Mouse (Mus musculus) 3134 (cell line): Measurements from ENCODE around the gene Wdr17.
"Not testable (repeated sequence)": the region's sequence is repeated elsewhere in the genome, so short reads cannot be mapped to it uniquely, and the experiment has no call there.

Experiments used
- DNase-seq: peaks from one replicate; pipeline ENCODE4 v3.0.0-alpha.2; 2011; ENCODE audit warnings: low spot score; ENCODE audit not compliant: insufficient read length; ENCODE audit errors: extremely low read depth

Wdr17 gene

GRCm38 (mm10) chr8:54792699-54793061 lies 94.3 kb downstream of the Wdr17 start:
- DNase-seq: no peak

- DNase-seq: no peak
Measured at GRCm38 (mm10) chr8:54791858-54792698, 94.9 kb downstream of the Wdr17 start.

GRCm38 (mm10) chr8:54780134-54780942 lies 106.6 kb downstream of the Wdr17 start:
- no peak for DNase-seq

DNA sequence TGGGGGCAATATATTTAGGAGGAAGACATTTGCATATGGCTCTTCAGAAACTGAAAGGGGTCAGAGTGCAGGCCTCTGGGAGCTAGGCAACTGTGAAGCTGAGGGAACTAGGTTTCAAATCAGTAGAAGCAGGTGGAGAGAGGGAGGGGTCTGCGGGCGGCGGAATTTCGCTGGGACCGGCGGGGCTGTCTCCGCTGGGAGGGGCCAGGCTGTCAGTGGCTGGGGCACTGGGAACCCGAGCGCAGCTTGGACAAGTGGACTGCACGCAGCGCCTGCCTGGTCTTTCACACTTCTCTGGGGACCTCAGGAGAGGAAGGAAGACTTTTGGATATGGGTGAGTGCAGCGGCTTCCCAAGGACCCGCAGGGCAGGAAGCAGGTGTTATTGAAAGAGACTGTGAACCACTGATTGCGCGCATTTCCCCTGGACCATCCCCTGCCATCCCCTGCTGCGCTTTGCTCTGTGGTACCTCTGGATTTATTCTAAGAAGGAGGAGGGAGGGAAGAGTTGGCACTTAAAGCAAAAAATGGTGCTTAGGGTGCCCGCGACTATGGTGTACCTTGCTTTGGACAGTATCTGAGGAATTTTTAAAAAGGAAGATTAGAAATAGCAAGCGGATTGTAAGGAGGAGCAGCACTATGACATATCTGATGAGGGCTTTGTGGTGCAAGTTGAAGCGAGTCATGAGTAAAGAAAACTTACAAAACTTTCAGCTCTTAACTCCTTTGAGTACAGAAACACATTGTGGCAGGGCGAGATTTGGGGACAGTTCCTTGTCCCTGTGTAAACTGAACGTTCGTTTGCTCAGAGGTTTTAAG lies 107.5 kb downstream of the Wdr17 start:
- peak; percentile 3 for DNase-seq

- no peak for DNase-seq
Measured at GRCm38 (mm10) chr8:54777012-54777411, 110.0 kb downstream of the Wdr17 start.

DNA sequence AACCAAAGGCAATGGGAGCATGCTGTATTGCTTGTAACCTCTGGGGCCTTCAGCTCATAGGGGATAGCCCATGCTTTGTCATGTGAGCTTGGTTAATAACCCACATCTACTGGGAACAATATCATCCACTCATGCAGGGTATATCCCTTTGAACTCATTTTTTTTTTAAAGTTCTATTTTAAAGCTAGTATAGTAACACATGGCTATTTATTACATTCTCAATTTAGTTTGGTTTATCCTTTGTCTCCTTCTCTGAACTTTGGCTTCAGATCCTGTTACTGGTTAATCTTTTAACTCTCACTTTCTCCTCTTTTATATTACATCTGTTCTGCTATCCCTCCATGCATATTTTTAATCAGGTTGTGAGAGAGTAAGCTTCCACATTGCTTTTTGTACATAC lies 110.7 kb downstream of the Wdr17 start:
- no peak for DNase-seq

DNA sequence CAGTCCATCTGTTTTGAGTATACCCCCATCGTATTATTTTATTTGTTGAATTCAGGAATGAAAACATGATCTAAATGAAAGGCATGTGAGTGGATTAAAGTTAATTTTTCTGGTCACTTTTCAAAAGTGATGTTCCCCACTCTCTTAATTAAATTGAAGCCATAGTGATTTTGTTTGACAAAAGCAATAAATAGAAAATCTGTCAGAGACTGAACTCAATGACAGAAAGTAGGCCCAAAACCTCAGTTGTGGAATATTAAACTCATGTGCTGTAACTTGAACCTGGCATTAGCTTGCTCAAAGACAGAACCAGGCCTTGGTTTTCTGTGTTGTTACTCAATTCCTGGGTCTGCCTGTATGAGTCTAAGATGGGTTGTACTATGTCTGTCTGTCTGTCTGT lies 129.3 kb downstream of the Wdr17 start:
- no peak for DNase-seq

DNA sequence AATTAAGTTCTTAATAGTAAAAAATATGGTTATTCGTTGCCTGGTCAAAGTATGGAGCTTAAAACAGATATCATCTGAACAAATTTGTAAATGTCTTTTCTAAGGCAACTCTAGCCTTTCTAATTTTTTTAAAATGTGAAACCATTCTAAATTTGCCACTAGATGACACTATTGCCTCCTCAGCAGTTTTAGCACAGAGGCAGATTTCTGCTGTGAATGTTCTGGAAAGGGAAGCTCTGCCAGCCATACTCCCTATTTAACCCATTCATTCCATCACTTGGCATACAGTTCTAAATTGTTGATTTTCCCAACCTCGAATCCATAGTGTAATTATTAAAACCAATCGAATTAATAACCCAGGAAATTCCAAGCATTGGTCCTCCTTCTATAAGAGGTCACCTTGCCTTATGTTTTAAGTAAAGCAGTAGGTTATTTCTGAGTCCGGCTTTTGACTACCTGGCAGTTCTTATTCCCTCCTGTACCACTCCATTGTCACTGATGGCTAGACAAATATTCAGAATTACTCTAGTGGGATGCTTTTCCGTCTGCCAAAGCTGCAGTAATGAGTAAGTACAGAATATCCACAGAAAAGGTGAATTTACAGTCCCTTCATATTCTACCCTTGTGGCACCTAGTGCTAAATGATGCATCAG lies 150.2 kb downstream of the Wdr17 start:
- no peak for DNase-seq

GRCm38 (mm10) chr8:54724668-54725035 lies 162.3 kb downstream of the Wdr17 start:
- DNase-seq: no peak

- no peak for DNase-seq
Measured at GRCm38 (mm10) chr8:54723976-54724667, 162.9 kb downstream of the Wdr17 start.

DNA sequence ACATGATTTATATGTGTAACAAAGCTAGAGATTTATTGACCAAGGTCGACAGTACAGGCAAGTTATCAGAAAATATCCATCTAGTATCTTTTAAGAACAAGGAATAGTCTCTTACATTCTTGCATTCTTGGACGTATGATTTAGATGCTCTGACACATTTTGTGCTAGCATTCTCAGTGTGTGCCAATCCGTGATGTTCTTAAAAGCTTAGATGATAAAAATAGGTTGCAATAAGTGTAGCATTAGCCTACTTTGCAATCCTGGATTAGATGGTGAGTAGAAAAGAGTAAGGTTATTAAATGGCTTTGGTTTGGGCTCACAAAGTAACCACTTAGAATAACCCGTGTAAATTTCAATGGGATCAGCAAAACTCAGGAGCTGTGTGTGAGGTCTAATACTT lies 168.5 kb downstream of the Wdr17 start:
- no peak for DNase-seq

GRCm38 (mm10) chr8:54705743-54706142 lies 181.2 kb downstream of the Wdr17 start:
- peak; percentile 5 for DNase-seq

DNA sequence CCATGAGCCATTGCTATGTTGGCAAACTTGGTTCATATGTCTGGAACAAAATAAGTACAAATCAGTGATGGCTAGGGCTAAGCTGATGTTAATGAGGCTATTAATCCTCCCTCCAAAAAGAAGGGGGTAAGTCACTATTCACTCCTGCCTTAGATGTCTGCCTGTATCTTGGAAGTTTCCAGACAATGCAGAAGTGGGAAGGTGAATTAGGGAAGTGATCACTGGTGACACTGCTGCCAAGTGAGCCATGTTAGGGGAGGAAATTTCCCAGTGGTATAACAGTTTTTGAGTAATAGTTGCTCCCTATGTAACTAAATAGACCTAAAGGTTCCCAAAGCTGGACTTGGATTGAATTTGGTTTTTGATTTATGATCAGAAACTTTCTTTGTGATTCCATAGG lies 215.2 kb downstream of the Wdr17 start:
- no peak for DNase-seq

DNA sequence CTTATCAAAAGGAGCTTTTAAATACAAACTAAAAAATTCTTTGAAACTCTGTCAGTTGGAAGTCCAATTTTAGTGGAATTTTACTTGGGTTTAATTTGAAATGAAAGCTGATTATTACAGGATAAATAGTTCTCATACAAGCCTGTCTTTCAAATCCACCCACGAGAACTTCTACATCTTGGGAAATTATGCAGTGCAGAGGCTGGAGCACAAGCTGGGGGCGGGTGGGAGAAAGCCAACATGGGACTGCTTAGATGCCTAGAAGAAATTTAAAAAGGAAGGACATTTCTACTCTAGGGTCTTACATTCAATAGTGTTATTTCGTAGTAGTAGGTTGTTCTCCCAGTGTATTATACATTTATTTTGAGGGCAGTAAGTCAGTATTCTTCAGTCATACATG lies 219.2 kb downstream of the Wdr17 start:
- no peak for DNase-seq

GRCm38 (mm10) chr8:54660675-54661074 lies 226.3 kb downstream of the Wdr17 start:
- peak; percentile 10 for DNase-seq

GRCm38 (mm10) chr8:54659703-54660102 lies 227.3 kb downstream of the Wdr17 start:
- no peak for DNase-seq

DNA sequence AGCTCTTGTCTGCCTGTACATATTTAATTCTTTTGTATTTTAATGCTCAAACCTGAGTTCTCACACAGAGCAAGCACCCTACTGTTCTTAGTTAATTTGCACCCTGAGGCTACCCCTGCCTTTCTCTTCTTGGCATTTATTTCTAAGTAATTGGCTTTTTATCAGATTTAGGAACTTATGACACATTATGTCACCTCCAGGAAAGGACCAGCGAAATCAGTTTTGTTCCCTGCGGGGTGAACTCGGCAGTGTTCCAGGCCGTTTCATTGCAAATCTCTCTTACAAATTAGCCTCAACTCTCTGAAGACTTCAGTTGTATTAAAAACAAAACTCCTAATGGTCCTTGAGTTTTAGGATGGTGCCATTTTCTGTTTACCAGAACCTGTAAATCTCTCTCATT lies 248.3 kb downstream of the Wdr17 start:
- no peak for DNase-seq

DNA sequence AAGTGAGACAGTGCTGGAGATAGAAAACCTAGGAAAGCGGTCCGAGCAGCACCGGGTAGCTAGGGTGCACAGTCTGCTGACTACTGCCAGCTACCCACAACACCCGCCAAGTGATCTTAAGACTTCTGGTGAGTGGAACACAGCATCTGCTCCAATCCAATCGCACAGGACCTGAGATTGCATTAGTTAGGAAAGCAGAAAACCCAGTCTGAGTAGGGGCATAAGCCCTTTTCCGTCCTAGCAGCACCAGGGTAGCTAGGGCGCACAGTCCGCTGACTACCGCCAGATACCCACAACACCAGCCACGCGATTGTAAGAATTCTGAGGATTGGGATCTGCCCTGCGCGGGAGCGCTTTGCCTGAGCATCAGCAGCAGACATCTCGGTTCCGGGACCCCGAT lies 270.3 kb downstream of the Wdr17 start:
- DNase-seq: not testable (repeated sequence)

GRCm38 (mm10) chr8:54610238-54610637 lies 276.7 kb downstream of the Wdr17 start:
- peak; percentile 80 for DNase-seq

GRCm38 (mm10) chr8:54609336-54609735 lies 277.6 kb downstream of the Wdr17 start:
- DNase-seq: peak; percentile 45
